In the genomic region with DNA sequence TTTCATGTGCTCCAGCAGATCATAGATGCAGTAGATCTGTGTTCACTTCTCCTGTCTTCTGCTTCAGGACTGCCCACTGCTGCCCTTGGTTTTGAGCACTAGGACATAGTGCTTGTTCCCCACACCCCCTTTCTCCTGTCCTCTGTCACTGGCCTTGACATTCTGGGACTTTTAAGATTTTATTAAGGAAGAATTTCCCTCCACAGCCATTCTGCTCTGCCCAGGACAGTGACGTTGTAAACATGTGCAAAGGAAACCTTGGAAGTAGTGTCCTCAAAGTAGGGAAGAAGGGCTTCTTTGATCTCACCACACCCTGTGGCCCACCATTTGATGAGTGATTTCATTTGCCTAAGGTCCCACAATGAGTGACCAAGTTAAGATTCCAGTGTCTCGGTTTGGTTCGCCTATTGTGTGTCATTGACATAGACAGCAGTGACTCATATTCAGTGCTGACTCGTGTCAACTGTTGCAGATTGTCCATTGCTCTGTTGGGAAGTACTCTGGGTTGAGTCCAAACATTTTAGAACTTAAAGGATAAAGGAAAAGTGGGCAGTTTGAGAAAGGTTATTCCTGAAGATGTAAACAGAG, we compare ENCODE assay signal across 17 mouse cellular contexts.
"Had no signal": no experiment of that assay in that cellular context is flagged by ENCODE, and none has a peak within 500 bp of the region (broad histone marks: within the 10 kb centered on the region; RNA-seq: fewer than 3 reads in every experiment).

No protein-coding gene starts in this region.

- H3K27me3 ChIP-seq: limb, embryonic 12.5 days; liver, embryonic 13.5 days; lung, embryonic 15.5 days; megakaryocyte, embryonic 14.5 days; midbrain, embryonic 15.5 days; neural tube, embryonic 13.5 days; stomach, embryonic 15.5 days had no signal

- H3K9ac ChIP-seq: limb, embryonic 12.5 days; liver, embryonic 13.5 days; liver, postnatal 0 days; lung, embryonic 15.5 days; midbrain, embryonic 15.5 days; neural tube, embryonic 13.5 days; stomach, embryonic 15.5 days had no signal

- H3K36me3 ChIP-seq: limb, embryonic 12.5 days; liver, embryonic 13.5 days; lung, embryonic 15.5 days; midbrain, embryonic 15.5 days; neural tube, embryonic 13.5 days; stomach, embryonic 15.5 days had no signal

- H3K4me3 ChIP-seq: limb, embryonic 12.5 days; liver, embryonic 13.5 days; lung, embryonic 15.5 days; megakaryocyte, embryonic 14.5 days; midbrain, embryonic 15.5 days; neural tube, embryonic 13.5 days; stomach, embryonic 15.5 days had no signal

- DNase-seq: kidney, postnatal 36 days; layer of hippocampus, adult 9-11 months; layer of hippocampus, postnatal 36 days; liver; liver, embryonic 13.5 days; liver, postnatal 0 days; lung, postnatal 14 days; right cerebral cortex, postnatal 14 days; thymus, adult 2 months; thymus, postnatal 36 days had no signal

- H3K4me1 ChIP-seq: lung, embryonic 15.5 days; stomach, embryonic 15.5 days had no signal

- H3K27ac ChIP-seq: limb, embryonic 12.5 days; liver, embryonic 13.5 days; lung, embryonic 15.5 days; macrophage; midbrain, embryonic 15.5 days; neural tube, embryonic 13.5 days; stomach, embryonic 15.5 days had no signal
